Mouse (Mus musculus): Measurements from ENCODE around the gene Eif2b2. TPM values are rescaled to one million over a fixed set of nuclear protein-coding genes. Genes with fewer than 3 reads are reported as not detected.

The Eif2b2 gene
- total RNA-seq, 1 experiment from 2014 or later, result 32.1 TPM

GRCm38 (mm10) chr12:85192461-85193108 is 26.7 kb upstream of the Eif2b2 start:
- peak; percentile 65 for ATAC-seq (replicated peaks; ENCODE audit: insufficient number of reproducible peaks, low FRiP score, low TSS enrichment, poor library complexity, severe bottlenecking)

- no peak for ATAC-seq (replicated peaks; ENCODE audit: insufficient number of reproducible peaks, low FRiP score, low TSS enrichment, poor library complexity, severe bottlenecking)
Observed at GRCm38 (mm10) chr12:85193146-85193545, 26.1 kb upstream of the Eif2b2 start.

GRCm38 (mm10) chr12:85193923-85194622 is 25.2 kb upstream of the Eif2b2 start:
- ATAC-seq (replicated peaks; ENCODE audit: insufficient number of reproducible peaks, low FRiP score, low TSS enrichment, poor library complexity, severe bottlenecking), result no peak

GRCm38 (mm10) chr12:85194623-85195018 is 24.7 kb upstream of the Eif2b2 start:
- no peak for ATAC-seq (replicated peaks; ENCODE audit: insufficient number of reproducible peaks, low FRiP score, low TSS enrichment, poor library complexity, severe bottlenecking)

DNA sequence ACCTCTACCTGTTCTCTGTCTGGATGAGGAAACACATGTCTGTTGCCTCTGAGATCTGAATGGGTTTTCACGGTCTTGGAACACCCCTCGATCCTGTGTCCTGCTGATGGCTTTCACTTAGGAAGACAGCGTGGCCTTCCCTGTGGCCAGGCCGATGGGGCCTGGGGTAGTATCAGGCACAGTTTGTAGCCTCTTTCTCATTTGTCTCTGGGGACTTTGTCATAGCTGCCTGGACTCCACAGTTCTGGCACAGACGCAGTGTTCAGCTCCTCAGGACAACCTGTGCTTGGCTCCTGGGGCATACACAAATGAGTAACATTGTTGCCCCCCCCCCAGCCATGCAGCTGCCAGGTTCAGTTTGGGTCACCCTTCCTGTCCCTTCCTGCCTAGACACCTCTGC is 24.2 kb upstream of the Eif2b2 start:
- ATAC-seq (replicated peaks; ENCODE audit: insufficient number of reproducible peaks, low FRiP score, low TSS enrichment, poor library complexity, severe bottlenecking), result no peak

DNA sequence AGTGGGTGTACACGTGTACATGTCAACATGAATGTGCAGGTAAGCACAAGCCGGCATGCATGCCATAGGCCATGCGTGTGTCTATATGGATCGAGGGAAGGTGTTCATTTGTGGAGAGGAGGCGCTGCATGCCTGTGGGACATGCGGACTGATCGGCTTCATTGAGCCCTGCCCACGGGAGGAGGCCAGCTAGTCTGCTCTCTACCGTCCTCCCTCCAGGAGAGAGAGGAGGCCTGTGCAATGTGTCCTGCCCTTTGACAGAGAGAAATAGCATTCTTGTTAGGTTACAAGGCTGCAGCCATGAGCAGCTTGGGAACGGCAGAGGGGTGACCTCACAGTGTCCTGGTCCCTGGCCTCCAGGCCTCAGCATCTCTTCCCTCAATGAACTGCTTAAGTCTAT is 23.1 kb upstream of the Eif2b2 start:
- ATAC-seq (replicated peaks; ENCODE audit: insufficient number of reproducible peaks, low FRiP score, low TSS enrichment, poor library complexity, severe bottlenecking), result no peak

GRCm38 (mm10) chr12:85197371-85197770 is 21.9 kb upstream of the Eif2b2 start:
- no peak for ATAC-seq (replicated peaks; ENCODE audit: insufficient number of reproducible peaks, low FRiP score, low TSS enrichment, poor library complexity, severe bottlenecking)

DNA sequence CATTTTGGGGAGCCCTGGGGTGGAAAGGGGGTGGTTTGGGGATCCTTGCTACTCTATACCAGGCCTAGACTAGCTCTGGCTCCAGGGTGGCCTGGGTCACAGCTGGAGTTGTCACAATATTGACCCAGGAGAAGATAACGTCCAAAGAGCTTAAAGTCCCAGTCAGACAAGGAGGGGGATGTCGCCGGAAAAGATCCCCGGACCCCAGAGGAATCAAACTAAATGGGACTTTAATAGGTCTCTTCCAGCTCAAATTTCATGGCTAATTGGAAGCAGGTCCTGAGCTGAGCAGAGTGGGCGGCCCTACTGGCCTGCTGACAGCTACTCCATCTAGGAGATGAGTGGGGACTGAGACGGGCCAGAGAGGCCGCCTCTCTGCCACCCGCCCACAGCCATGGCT is 21.3 kb upstream of the Eif2b2 start:
- no peak for ATAC-seq (replicated peaks; ENCODE audit: insufficient number of reproducible peaks, low FRiP score, low TSS enrichment, poor library complexity, severe bottlenecking)

GRCm38 (mm10) chr12:85199954-85200353 is 19.3 kb upstream of the Eif2b2 start:
- no peak for ATAC-seq (replicated peaks; ENCODE audit: insufficient number of reproducible peaks, low FRiP score, low TSS enrichment, poor library complexity, severe bottlenecking)

GRCm38 (mm10) chr12:85200929-85201829 is 18.1 kb upstream of the Eif2b2 start:
- ATAC-seq (replicated peaks; ENCODE audit: insufficient number of reproducible peaks, low FRiP score, low TSS enrichment, poor library complexity, severe bottlenecking), result no peak

GRCm38 (mm10) chr12:85201830-85202147 is 17.5 kb upstream of the Eif2b2 start:
- ATAC-seq (replicated peaks; ENCODE audit: insufficient number of reproducible peaks, low FRiP score, low TSS enrichment, poor library complexity, severe bottlenecking), result no peak

- no peak for ATAC-seq (replicated peaks; ENCODE audit: insufficient number of reproducible peaks, low FRiP score, low TSS enrichment, poor library complexity, severe bottlenecking)
Observed at GRCm38 (mm10) chr12:85202191-85202590, 17.1 kb upstream of the Eif2b2 start.

- ATAC-seq (replicated peaks; ENCODE audit: insufficient number of reproducible peaks, low FRiP score, low TSS enrichment, poor library complexity, severe bottlenecking), result no peak
Observed at GRCm38 (mm10) chr12:85203699-85204098, 15.6 kb upstream of the Eif2b2 start.

DNA sequence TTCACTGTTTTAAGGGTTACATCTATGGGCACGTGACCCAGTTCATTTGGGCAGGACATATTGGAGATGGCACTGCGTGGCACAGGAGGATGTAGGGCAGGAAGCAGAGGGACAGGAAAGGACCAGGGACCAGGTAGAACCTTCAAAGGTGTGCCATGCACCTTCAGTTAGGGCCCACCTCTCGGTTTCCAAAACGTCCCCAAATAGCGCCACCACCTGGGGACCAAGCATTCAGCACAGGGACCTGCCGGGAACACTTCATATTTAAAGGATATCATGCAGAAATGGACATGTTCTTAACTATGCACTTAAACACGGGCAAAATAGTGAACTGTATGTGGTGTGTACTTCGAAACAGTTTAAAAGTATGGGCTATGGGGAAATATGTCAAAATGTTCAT is 15.2 kb upstream of the Eif2b2 start:
- no peak for ATAC-seq (replicated peaks; ENCODE audit: insufficient number of reproducible peaks, low FRiP score, low TSS enrichment, poor library complexity, severe bottlenecking)

DNA sequence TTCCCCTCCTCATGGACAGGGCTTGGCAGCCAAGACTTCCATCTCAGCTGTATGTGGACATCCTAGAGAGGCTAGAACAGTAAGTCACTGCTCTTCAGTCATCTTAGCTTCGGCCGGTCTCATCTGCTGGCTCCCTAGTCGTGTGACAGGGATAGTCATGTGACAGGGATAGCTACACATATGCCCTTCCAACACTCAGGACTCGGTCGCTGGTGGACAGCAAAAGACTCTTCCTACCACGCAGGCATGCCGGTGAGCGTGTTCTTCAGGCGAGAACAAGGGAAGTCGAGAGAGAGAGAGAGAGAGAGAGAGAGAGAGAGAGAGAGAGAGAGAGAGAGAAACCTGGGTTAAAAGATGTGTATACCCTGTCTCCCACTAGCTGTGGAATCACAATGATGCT is 13.9 kb upstream of the Eif2b2 start:
- ATAC-seq (replicated peaks; ENCODE audit: insufficient number of reproducible peaks, low FRiP score, low TSS enrichment, poor library complexity, severe bottlenecking), result no peak

DNA sequence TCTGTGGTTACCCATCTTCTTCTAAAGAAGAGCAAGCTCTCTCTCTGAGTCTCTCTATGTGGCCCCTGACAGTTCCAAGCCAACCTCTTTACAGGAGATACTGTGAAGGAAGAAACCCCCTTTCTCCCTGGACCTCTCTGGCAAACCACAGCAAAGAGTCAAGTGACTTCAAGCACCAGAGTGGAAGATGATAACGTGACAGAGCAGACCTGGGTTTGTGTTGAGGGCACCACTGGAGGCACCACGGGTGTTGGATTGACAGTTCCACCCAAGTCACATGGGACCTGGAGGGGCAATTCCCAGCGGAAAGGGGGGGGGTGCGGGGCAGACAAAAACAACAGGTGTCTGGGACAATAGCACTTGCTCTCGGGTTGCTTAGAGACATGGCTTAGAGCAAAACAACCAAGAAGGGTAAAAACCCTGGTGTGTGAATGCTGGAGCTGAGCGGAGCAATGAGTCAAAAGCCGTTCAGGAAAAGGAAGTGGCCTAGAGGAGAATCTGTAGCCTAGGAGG is 10.5 kb upstream of the Eif2b2 start:
- no peak for ATAC-seq (replicated peaks; ENCODE audit: insufficient number of reproducible peaks, low FRiP score, low TSS enrichment, poor library complexity, severe bottlenecking)

GRCm38 (mm10) chr12:85215031-85215430 is 4.2 kb upstream of the Eif2b2 start:
- ATAC-seq (replicated peaks; ENCODE audit: insufficient number of reproducible peaks, low FRiP score, low TSS enrichment, poor library complexity, severe bottlenecking), result no peak

DNA sequence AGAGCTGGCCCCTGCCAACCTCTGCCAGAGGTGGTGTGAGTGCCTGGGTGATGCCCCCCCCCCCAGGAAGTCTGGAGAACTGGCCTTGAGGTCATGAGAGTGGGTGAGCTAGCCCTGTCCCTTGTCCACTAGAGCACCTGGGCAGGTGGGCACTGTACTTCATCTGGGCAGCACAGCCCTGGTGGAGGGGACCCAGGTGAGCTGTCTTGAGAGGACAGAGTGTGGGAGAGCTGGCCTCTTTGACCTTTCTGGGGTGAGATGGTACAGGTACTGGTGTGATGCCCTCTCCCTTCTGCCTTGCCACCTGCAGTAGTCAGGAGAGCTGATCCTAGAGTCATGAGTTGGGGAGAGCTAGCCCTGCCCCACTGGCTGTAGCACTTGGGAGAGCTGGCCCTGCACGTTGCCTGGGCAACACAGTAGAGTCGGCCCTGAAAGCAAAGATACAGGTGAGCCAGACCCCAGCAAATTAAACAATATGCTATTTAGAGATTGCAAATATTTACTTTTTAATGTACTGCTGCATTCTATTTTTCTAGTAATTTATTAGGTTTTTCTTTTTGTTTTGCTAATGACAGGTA is 1.5 kb upstream of the Eif2b2 start:
- no peak for ATAC-seq (replicated peaks; ENCODE audit: insufficient number of reproducible peaks, low FRiP score, low TSS enrichment, poor library complexity, severe bottlenecking)

DNA sequence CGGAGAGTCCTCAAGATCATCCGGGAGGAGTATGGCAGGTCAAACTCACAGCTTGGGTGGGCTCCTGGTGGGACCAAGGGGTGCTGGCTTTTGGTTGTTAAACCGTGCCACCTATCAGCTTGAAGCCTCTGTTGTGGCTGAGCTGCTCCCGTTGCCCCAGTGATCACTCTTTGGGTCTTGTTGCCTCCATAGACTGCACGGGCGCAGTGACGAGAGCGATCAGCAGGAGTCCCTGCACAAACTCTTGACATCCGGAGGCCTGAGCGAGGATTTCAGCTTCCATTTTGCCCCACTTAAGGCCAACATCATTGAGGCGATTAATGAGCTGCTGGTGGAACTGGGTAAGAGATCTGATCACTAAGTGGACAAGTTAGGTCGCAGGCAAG is 617 bp downstream of the Eif2b2 start:
- ATAC-seq (replicated peaks; ENCODE audit: insufficient number of reproducible peaks, low FRiP score, low TSS enrichment, poor library complexity, severe bottlenecking), result no peak

All from monocyte, adult 5-6 weeks (primary cell).